In the genomic region with DNA sequence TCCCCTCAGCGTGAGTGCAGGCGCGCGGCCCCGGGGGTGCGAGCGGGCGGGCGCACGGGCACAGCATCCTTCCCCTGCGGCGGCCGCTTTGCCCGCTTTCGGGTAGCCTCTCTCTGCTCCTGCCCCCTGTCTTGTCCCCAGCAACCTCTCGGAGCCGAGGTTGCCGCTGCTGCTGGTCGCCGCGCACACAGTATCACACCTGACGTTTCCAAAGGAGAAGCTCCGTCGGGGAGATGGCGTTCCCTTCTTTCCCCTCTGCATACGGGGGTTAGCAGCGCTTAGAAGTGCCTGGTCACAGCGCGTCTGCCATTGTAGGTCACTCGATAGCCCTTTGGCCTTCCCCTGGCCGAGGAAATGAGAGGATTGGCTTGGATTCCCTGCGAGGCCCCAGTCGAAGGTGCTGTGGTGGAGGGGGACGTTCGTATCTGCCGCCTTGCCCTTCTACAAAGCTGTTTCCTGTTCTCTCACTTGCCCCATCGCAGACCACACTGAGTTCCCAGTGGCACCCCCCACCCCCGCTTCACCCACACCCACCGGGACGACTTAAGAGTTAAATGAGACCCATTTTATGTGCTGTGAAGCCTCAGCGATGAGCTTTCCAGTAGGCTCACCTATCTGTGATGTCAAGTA, we compare ENCODE assay signal across 8 mouse cellular contexts. TPM values are rescaled to one million over a fixed set of nuclear protein-coding genes. Genes with fewer than 3 reads are reported as not detected.
DNase-seq lines count a peak whose midpoint lies in the region; ATAC-seq and TF ChIP-seq lines count a peak whose summit lies in the region.

No protein-coding gene starts in this region.

- TF ChIP-seq POLR2A in limb, embryonic 14.5 days (IDR thresholded peaks at IDR 0.05; ENCODE audit: borderline replicate concordance, extremely low read depth, insufficient read depth, insufficient read length): 0 out of 2 replicates have a peak, but pooled peaks have one; percentile 12
- TF ChIP-seq POLR2A in small intestine, adult 2 months (IDR thresholded peaks at IDR 0.05; ENCODE audit: low read depth, low read length): no peak

- H3K36me3 ChIP-seq in limb, embryonic 14.5 days (ENCODE audit: control insufficient read depth, insufficient read depth, low read length): peaks cover 19% of the 10 kb centered on the region
- peaks cover 10% of the 10 kb centered on the region for H3K36me3 ChIP-seq in small intestine, adult 2 months (ENCODE audit: control insufficient read depth, insufficient read depth, low read length)

- no peak for DNase-seq in layer of hippocampus, adult 2 months (ENCODE audit: low spot score in 2 of 2)
- DNase-seq in layer of hippocampus, adult 9-10 months (ENCODE audit: low spot score): no peak
- DNase-seq in Patski (ENCODE audit: low read depth, low spot score): no peak
- no peak for DNase-seq in limb, embryonic 14.5 days (ENCODE audit: low spot score)
- DNase-seq in urinary bladder, postnatal 36 days (ENCODE audit: low spot score in 2 of 2): no peak
- no peak for DNase-seq in ovary, postnatal 10 days (ENCODE audit: low spot score)

- CTCF ChIA-PET in Patski (lab: Charles Lee): no interaction called here

- peak overlapping the region; percentile 54 for H3K4me2 ChIP-seq in limb, embryonic 14.5 days (replicated peaks; ENCODE audit: low read depth, low read length, severe bottlenecking)

- H3K27ac ChIP-seq in layer of hippocampus, adult 2 months: peak overlapping the region; percentile 95
- H3K27ac ChIP-seq in limb, embryonic 14.5 days (replicated peaks; ENCODE audit: low read depth, low read length): peak overlapping the region; percentile 81
- peak overlapping the region; percentile 87 for H3K27ac ChIP-seq in small intestine, adult 2 months (ENCODE audit: insufficient read depth, low read depth, low read length)

- peak; percentile 58 for ATAC-seq in Patski
- ATAC-seq in erythroid progenitor cell, adult 5-6 weeks (replicated peaks; ENCODE audit: low FRiP score, poor library complexity, severe bottlenecking): peak; percentile 11
- ATAC-seq in limb, embryonic 14.5 days (ENCODE audit: low FRiP score, low read depth): peak; percentile 60

- no peak for TF ChIP-seq CTCF in layer of hippocampus, adult 2 months (conservative IDR thresholded peaks at IDR 0.05)
- no peak for TF ChIP-seq CTCF in Patski (IDR thresholded peaks at IDR 0.05)
- no peak for TF ChIP-seq CTCF in small intestine, adult 2 months (IDR thresholded peaks at IDR 0.05; ENCODE audit: extremely low read depth, insufficient read length, insufficient replicate concordance, low read depth, low read length)

- no peaks in the 10 kb centered on the region for H3K27me3 ChIP-seq in Patski
- H3K27me3 ChIP-seq in limb, embryonic 14.5 days (ENCODE audit: control insufficient read depth, insufficient read depth, low read length): no peaks in the 10 kb centered on the region
- no peaks in the 10 kb centered on the region for H3K27me3 ChIP-seq in small intestine, adult 2 months (ENCODE audit: control insufficient read depth, insufficient read depth, low read length)

- POLR2A ChIA-PET in Patski (lab: Charles Lee): interaction anchor here (1.0 to 3.0 kb wide), 5 partner anchors 10 to 56 kb away, joined by 3 to 11 read pairs (median 4); partner anchors contain the start of genes Ccdc167, Gm28043 and Rnf8

- H3K9me3 ChIP-seq in limb, embryonic 14.5 days (ENCODE audit: control insufficient read depth, low read length): no peaks in the 10 kb centered on the region

- in situ Hi-C loops in Patski (cut with MboI; ENCODE audit: low pct_unique_long_range_greater_than_20kb): no loop called here

- peak overlapping the region; percentile 97 for H3K9ac ChIP-seq in limb, embryonic 14.5 days (ENCODE audit: low read depth, low read length, severe bottlenecking)

- peaks cover 3% of the 10 kb centered on the region; the same call in 1 of the 2 replicates for H3K4me1 ChIP-seq in limb, embryonic 14.5 days (ENCODE audit: control insufficient read depth, insufficient read depth, low read length)
- H3K4me1 ChIP-seq in small intestine, adult 2 months (ENCODE audit: control insufficient read depth, insufficient read depth, insufficient read length, low read length): no peaks in the 10 kb centered on the region

- under 1% methylated on average over 27 of the region's 41 CpGs for WGBS in limb, embryonic 14.5 days
- under 1% methylated on average over 41 of the region's 41 CpGs for WGBS in small intestine, adult 2 months

- peak overlapping the region; percentile 85 for H3K4me3 ChIP-seq in layer of hippocampus, adult 2 months
- peak overlapping the region; percentile 84 for H3K4me3 ChIP-seq in limb, embryonic 14.5 days (replicated peaks; ENCODE audit: low read length)
- H3K4me3 ChIP-seq in small intestine, adult 2 months (ENCODE audit: low read depth, low read length): peak overlapping the region; percentile 95

RNA-seq across cellular contexts. Expression of gene Cmtr1, which starts 0.5 kb away (rescaled TPM):
- total RNA-seq in layer of hippocampus, adult 2 months (2021): 100 to 1,000 TPM; 111 to 115 TPM
- polyA plus RNA-seq in Patski (2021): 92.8 TPM
- 72.1 and 86.9 TPM in 2 replicates for total RNA-seq in erythroid progenitor cell, adult 5-6 weeks (2015; ENCODE audit: low replicate concordance)
- 448 and 477 TPM in 2 replicates for total RNA-seq in erythroid progenitor cell, adult 5-6 weeks (2017; ENCODE audit: low replicate concordance)
- 42.8 and 54.3 TPM in 2 replicates for polyA plus RNA-seq in limb, embryonic 14.5 days (2012; rRNA removed)
- polyA plus RNA-seq in limb, embryonic 14.5 days (2014; fragmentation: Nextera tagmentation; extraction: Ambion mirVana): 95.8 and 109 TPM in 2 replicates
- 8.1 and 11.7 TPM in 2 replicates for polyA plus RNA-seq in small intestine, adult 2 months (2012; rRNA removed)

RNA-seq across cellular contexts. Expression of gene Gm28043, which starts 46.2 kb away (rescaled TPM):
- 1 to 10 TPM; 5.3 to 5.8 TPM for total RNA-seq in layer of hippocampus, adult 2 months (2021)
- polyA plus RNA-seq in Patski (2021): 2.4 TPM
- 4.0 and 10.5 TPM in 2 replicates for total RNA-seq in erythroid progenitor cell, adult 5-6 weeks (2015; ENCODE audit: low replicate concordance)
- 29.7 and 39.3 TPM in 2 replicates for total RNA-seq in erythroid progenitor cell, adult 5-6 weeks (2017; ENCODE audit: low replicate concordance)
- polyA plus RNA-seq in limb, embryonic 14.5 days (2012; rRNA removed): 2.6 and 2.8 TPM in 2 replicates
- polyA plus RNA-seq in limb, embryonic 14.5 days (2014; fragmentation: Nextera tagmentation; extraction: Ambion mirVana): 3.5 and 3.6 TPM in 2 replicates
- polyA plus RNA-seq in small intestine, adult 2 months (2012; rRNA removed): 0.20 and 0.28 TPM in 2 replicates

RNA-seq across cellular contexts. Expression of gene Rnf8, which starts 46.3 kb away (rescaled TPM):
- total RNA-seq in layer of hippocampus, adult 2 months (2021): 10 to 100 TPM; 48.6 to 50.7 TPM
- polyA plus RNA-seq in Patski (2021): 46.2 TPM
- 62.0 and 77.1 TPM in 2 replicates for total RNA-seq in erythroid progenitor cell, adult 5-6 weeks (2015; ENCODE audit: low replicate concordance)
- 71.4 and 80.5 TPM in 2 replicates for total RNA-seq in erythroid progenitor cell, adult 5-6 weeks (2017; ENCODE audit: low replicate concordance)
- polyA plus RNA-seq in limb, embryonic 14.5 days (2012; rRNA removed): 37.9 and 55.5 TPM in 2 replicates
- 75.4 and 90.7 TPM in 2 replicates for polyA plus RNA-seq in limb, embryonic 14.5 days (2014; fragmentation: Nextera tagmentation; extraction: Ambion mirVana)
- polyA plus RNA-seq in small intestine, adult 2 months (2012; rRNA removed): 7.2 and 18.2 TPM in 2 replicates

RNA-seq across cellular contexts. Expression of gene Ccdc167, which starts 56.0 kb away (rescaled TPM):
- total RNA-seq in layer of hippocampus, adult 2 months (2021): 10 to 100 TPM; 26.6 TPM
- polyA plus RNA-seq in Patski (2021): 9.6 TPM
- total RNA-seq in erythroid progenitor cell, adult 5-6 weeks (2015; ENCODE audit: low replicate concordance): 7.9 and 11.7 TPM in 2 replicates
- 7.9 and 9.8 TPM in 2 replicates for total RNA-seq in erythroid progenitor cell, adult 5-6 weeks (2017; ENCODE audit: low replicate concordance)
- 16.6 and 19.3 TPM in 2 replicates for polyA plus RNA-seq in limb, embryonic 14.5 days (2012; rRNA removed)
- 13.1 and 15.8 TPM in 2 replicates for polyA plus RNA-seq in limb, embryonic 14.5 days (2014; fragmentation: Nextera tagmentation; extraction: Ambion mirVana)
- 2.0 and 2.7 TPM in 2 replicates for polyA plus RNA-seq in small intestine, adult 2 months (2012; rRNA removed)
